Mouse (Mus musculus): ENCODE data around the gene E130218I03Rik. TPM values are rescaled to one million over a fixed set of nuclear protein-coding genes. Genes with fewer than 3 reads are reported as not detected.

Gene E130218I03Rik
- polyA plus RNA-seq (2012; rRNA removed), result not detected in 2 replicates

DNA sequence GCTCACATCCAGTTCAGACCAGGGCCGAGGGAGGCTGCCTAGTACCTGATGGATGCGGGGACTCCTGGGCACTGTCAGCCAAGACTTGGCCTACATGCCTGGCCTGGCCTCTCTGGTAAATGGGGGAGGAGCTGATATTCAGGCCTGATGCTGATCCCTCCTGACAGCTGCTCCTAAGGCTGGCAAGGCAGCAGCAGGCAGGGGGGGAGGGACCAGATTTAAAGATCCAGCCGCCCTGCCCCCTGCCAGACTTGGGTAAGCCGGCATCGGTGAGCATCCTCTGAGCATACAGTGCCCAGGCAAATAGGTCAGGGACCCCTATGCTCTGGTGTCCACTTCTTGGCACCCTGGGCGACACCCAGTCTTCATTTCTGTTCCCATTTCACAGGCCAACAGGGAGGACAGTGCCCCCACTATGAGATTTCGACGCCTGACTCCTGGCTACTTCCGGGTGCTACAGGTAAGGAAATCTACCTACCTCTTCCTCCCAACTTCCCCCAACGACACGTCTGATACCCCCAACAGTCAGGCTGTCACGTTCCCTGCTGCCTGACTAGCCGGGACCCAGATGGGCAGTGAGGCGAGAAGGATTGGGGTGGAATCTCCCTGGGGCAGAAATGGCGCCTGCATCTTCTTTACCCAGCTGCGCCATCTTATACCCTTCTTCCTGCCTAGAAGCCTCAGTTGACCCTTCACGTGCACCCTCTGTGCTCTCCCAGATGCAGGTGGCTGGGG, at the start of gene E130218I03Rik:
E130218I03Rik (plus strand) TSS at position 147 of the 735 bp plus-strand sequence.
- no peak for DNase-seq
- Histone ChIP-seq H3K27me3 (replicated peaks; ENCODE audit: control insufficient read depth, insufficient read depth, low read length) (no peaks in the 10 kb centered on the region), H3K36me3 (ENCODE audit: control insufficient read depth, insufficient read depth, low read length) (no peaks in the 10 kb centered on the region), H3K27ac (ENCODE audit: insufficient read depth, low read depth, low read length) (no peak within 1 kb of the TSS), H3K4me1 (ENCODE audit: control insufficient read depth, insufficient read depth, low read length) (peaks cover 6% of the 10 kb centered on the region; the same call in 1 of the 2 replicates), H3K4me3 (ENCODE audit: insufficient read depth, low read depth, low read length) (no peak within 1 kb of the TSS)
- TF ChIP-seq CTCF (conservative IDR thresholded peaks at IDR 0.05; ENCODE audit: insufficient read depth, insufficient read length, low read depth, low read length) (no peak), POLR2A (IDR thresholded peaks at IDR 0.05; ENCODE audit: low read depth, low read length) (no peak)
- 93% methylated on average over 17 of the region's 17 CpGs for WGBS

DNA sequence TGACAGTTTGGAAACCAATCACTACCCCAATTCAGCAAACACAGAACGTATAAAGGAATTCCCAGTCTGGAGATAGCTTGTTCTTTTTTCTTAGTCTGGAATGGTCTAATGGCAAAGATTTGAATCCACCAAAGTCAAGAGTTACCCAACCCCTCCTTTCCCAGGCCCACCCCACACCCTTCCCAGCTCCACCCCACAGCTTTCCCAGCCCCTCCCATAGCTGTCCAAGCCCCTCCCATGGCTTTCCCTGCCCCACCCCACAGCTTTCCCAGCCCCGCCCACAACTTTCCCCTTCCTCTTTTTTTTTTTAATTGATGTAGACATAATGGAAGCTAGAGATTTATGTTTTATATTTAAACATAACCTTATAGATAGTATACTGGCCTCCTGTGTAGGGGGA, 44.1 kb upstream of the E130218I03Rik start:
- TF ChIP-seq CTCF (conservative IDR thresholded peaks at IDR 0.05; ENCODE audit: insufficient read depth, insufficient read length, low read depth, low read length) (no peak), POLR2A (IDR thresholded peaks at IDR 0.05; ENCODE audit: low read depth, low read length) (no peak)

DNA sequence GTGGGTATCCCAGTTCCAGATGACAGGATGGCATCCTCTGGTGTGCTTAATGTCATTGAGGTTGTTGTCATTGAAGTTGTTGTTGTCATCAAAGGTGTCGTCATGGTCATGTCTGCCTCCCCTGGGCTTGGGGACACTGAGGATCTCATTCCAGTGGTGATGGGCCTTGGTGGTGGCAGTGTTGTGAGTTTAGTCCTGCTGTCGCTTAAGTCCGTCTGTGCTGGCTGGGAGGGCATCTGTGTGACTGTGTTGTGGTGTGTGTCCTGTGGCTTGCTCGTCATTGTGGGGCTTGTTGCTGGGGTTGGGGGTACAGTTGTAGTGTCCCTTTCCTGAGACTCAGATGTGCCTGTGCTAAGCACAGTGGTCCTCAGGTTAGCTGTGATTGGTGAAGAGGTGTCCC, 40.6 kb upstream of the E130218I03Rik start, which contains the start of gene Gm7534:
Gm7534 (minus strand) TSS at position 101 of the 400 bp plus-strand sequence.
- H3K4me3 ChIP-seq (ENCODE audit: insufficient read depth, low read depth, low read length), result no peak within 1 kb of the TSS
- TF ChIP-seq CTCF (conservative IDR thresholded peaks at IDR 0.05; ENCODE audit: insufficient read depth, insufficient read length, low read depth, low read length) (no peak), POLR2A (IDR thresholded peaks at IDR 0.05; ENCODE audit: low read depth, low read length) (no peak)
- WGBS, result 96% methylated on average over 4 of the region's 4 CpGs
- no peaks in the 10 kb centered on the region for H3K36me3 ChIP-seq (ENCODE audit: control insufficient read depth, insufficient read depth, low read length)
- H3K4me1 ChIP-seq (ENCODE audit: control insufficient read depth, insufficient read depth, low read length), result no peaks in the 10 kb centered on the region
- no peak for DNase-seq
- H3K27ac ChIP-seq (ENCODE audit: insufficient read depth, low read depth, low read length), result no peak within 1 kb of the TSS
- no peaks in the 10 kb centered on the region for H3K27me3 ChIP-seq (replicated peaks; ENCODE audit: control insufficient read depth, insufficient read depth, low read length)

More for the DNA sequence above, 44.1 kb upstream of the E130218I03Rik start:
- no peak overlapping the region for H3K4me3 ChIP-seq (ENCODE audit: insufficient read depth, low read depth, low read length)
- 94% methylated on average over 2 of the region's 2 CpGs for WGBS
- H3K36me3 ChIP-seq (ENCODE audit: control insufficient read depth, insufficient read depth, low read length), result no peaks in the 10 kb centered on the region
- H3K27me3 ChIP-seq (replicated peaks; ENCODE audit: control insufficient read depth, insufficient read depth, low read length), result no peaks in the 10 kb centered on the region
- H3K4me1 ChIP-seq (ENCODE audit: control insufficient read depth, insufficient read depth, low read length), result no peaks in the 10 kb centered on the region
- H3K27ac ChIP-seq (ENCODE audit: insufficient read depth, low read depth, low read length), result no peak overlapping the region
- no peak for DNase-seq

DNA sequence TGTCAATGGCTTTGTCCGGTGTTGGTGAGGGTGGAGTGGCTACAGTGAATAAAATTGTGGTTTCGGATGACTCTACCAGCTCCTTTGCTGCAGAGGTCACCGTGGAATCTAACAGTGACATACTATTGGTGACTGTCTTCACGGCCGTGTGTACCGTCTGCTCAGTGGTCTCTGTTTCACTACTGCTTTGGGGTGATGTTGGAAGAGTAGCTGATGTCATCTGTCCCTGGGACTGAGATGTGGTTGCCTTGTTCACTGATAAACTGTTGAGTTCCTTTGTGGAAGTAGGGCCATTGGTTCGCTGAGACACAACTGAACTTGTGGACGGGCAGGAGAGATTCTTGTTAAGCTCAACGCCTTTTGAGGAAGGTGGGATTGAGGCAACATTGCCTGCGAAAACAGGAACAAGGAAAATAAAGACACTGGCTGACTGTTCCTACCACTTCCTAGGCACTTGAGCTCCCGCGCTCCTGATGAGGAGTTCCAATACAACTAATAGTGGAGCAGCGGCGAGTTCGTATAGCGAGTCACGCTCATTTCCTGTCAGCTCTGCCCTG, 40.0 kb upstream of the E130218I03Rik start:
- no peaks in the 10 kb centered on the region for H3K4me1 ChIP-seq (ENCODE audit: control insufficient read depth, insufficient read depth, low read length)
- H3K27me3 ChIP-seq (replicated peaks; ENCODE audit: control insufficient read depth, insufficient read depth, low read length), result no peaks in the 10 kb centered on the region
- no peaks in the 10 kb centered on the region for H3K36me3 ChIP-seq (ENCODE audit: control insufficient read depth, insufficient read depth, low read length)
- no peak overlapping the region for H3K27ac ChIP-seq (ENCODE audit: insufficient read depth, low read depth, low read length)
- TF ChIP-seq POLR2A (IDR thresholded peaks at IDR 0.05; ENCODE audit: low read depth, low read length), result no peak
- TF ChIP-seq CTCF (conservative IDR thresholded peaks at IDR 0.05; ENCODE audit: insufficient read depth, insufficient read length, low read depth, low read length), result no peak
- no peak for DNase-seq
- no peak overlapping the region for H3K4me3 ChIP-seq (ENCODE audit: insufficient read depth, low read depth, low read length)
- WGBS, result 77% methylated on average over 17 of the region's 17 CpGs

DNA sequence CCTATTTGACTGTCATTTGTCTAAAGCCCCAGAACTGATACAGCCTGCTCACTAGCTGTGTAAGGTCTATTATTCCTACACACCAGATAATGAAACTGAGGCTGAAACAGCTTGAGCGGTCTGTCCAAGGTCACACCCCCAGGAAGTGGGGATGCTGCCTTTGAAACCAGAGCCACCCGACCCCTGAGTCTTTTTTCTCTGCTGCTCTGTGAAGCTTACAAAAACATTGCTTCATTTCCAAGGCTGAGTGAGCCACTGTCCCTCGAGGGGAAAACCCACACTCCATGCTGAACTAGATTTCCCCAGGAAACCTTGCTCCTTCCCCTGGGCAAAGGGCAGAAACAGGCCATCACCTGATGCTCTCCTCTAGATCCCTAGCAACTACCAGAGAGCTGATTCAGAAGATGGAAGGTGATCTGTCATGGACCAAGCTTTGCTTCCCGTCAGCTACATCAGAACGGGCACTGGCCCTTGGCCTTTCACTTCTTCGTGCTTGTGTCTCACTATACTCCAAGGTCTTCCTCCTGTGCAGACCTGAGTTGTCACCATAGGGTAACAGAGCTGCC, 36.9 kb upstream of the E130218I03Rik start:
- Histone ChIP-seq H3K36me3 (ENCODE audit: control insufficient read depth, insufficient read depth, low read length) (no peaks in the 10 kb centered on the region), H3K4me1 (ENCODE audit: control insufficient read depth, insufficient read depth, low read length) (no peaks in the 10 kb centered on the region), H3K27me3 (replicated peaks; ENCODE audit: control insufficient read depth, insufficient read depth, low read length) (no peaks in the 10 kb centered on the region), H3K27ac (ENCODE audit: insufficient read depth, low read depth, low read length) (no peak overlapping the region), H3K4me3 (ENCODE audit: insufficient read depth, low read depth, low read length) (no peak overlapping the region)
- 26% methylated on average over 6 of the region's 6 CpGs for WGBS
- TF ChIP-seq POLR2A (IDR thresholded peaks at IDR 0.05; ENCODE audit: low read depth, low read length) (no peak), CTCF (conservative IDR thresholded peaks at IDR 0.05; ENCODE audit: insufficient read depth, insufficient read length, low read depth, low read length) (no peak)
- DNase-seq, result no peak

DNA sequence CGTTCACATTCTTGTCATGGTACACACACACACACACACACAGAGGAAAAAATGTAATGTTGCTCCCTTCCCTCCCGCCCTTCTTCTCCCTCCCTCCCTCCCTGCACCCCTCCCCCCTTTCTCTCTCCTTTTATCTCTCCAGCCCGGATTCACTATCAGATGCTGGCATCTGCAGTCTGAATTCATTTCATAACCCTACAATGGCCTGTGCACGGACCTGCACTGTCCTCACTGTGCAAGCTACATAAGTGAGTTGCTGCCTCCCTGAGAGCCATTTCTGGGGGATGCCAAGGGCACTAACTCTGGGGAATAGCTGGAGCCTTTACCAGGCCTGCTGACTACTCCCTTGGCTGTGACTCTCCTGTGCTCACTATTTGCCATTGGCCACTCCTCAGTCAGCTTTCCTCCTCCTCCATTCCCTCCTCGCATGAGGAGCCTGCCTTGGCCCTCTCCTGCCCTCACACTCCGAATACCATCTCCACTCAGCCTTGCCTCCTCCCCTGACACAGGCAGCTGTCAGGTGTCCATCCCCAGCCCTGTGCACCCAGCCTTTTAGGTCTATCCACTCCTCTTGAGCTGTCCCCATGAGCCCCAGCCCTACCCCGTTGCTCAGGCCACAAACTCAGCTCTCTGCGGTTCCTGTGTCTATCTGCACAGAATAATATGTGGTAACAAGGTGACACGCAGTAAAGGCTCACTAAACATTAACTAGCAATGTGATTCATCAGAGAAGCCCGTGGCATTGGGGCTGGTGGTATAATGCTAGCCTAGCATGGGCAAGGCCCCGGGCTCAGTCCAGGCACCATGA, 20.5 kb upstream of the E130218I03Rik start:
- 35% methylated on average over 11 of the region's 11 CpGs for WGBS
- Histone ChIP-seq H3K36me3 (ENCODE audit: control insufficient read depth, insufficient read depth, low read length) (no peaks in the 10 kb centered on the region), H3K4me3 (ENCODE audit: insufficient read depth, low read depth, low read length) (no peak overlapping the region), H3K27ac (ENCODE audit: insufficient read depth, low read depth, low read length) (peak overlapping the region; percentile 66), H3K27me3 (replicated peaks; ENCODE audit: control insufficient read depth, insufficient read depth, low read length) (no peaks in the 10 kb centered on the region), H3K4me1 (ENCODE audit: control insufficient read depth, insufficient read depth, low read length) (peaks cover 4% of the 10 kb centered on the region; the same call in 1 of the 2 replicates)
- peak; percentile 55 for DNase-seq
- TF ChIP-seq POLR2A (IDR thresholded peaks at IDR 0.05; ENCODE audit: low read depth, low read length), result no peak
- TF ChIP-seq CTCF (conservative IDR thresholded peaks at IDR 0.05; ENCODE audit: insufficient read depth, insufficient read length, low read depth, low read length), result no peak

Data from kidney, adult 2 months (tissue).